Mouse (Mus musculus) liver, adult 2 months (tissue): Measurements from ENCODE around the gene Spg11.

ENCODE experiments used
- CTCF ChIP-seq: fragments of 200-500 bp; IDR thresholded peaks from 2 replicates; pipeline ENCODE4 v1.5.1; 2011; ENCODE audit warnings: low read depth, low read length, control low read depth
- POLR2A ChIP-seq: fragments of 200-500 bp; IDR thresholded peaks from 2 replicates; pipeline ENCODE4 v1.6.1; 2011; ENCODE audit warnings: low read length, control low read depth; ENCODE audit not compliant: insufficient read depth; ENCODE audit errors: extremely low read depth

- no peak for TF ChIP-seq CTCF
- TF ChIP-seq POLR2A = no peak
Measured at GRCm38 (mm10) chr2:122132078-122132477, 13.9 kb upstream of the Spg11 start.
